Mouse (Mus musculus) thymus, postnatal 25 days (tissue): ENCODE results near the gene Ntmt1.
A peak's percentile ranks its signal among the peaks of the same experiment; 100 is the strongest.

Source experiments
- DNase-seq: peaks from one replicate; pipeline ENCODE4 v3.0.0; 2022

Ntmt1 gene

GRCm38 (mm10) chr2:30784078-30784994, 23.3 kb upstream of the Ntmt1 start:
- DNase-seq = peak; percentile 70

- DNase-seq = no peak
Measured at GRCm38 (mm10) chr2:30787466-30787865, 20.2 kb upstream of the Ntmt1 start.

GRCm38 (mm10) chr2:30792061-30792460, 15.6 kb upstream of the Ntmt1 start:
- DNase-seq = no peak

- DNase-seq = peak; percentile 94
Measured at GRCm38 (mm10) chr2:30794179-30795108, 13.2 kb upstream of the Ntmt1 start.

GRCm38 (mm10) chr2:30795271-30795888, 12.2 kb upstream of the Ntmt1 start:
- DNase-seq = no peak

GRCm38 (mm10) chr2:30795889-30796275, 11.7 kb upstream of the Ntmt1 start:
- DNase-seq = no peak

GRCm38 (mm10) chr2:30796382-30796781, 11.2 kb upstream of the Ntmt1 start:
- DNase-seq = peak; percentile 79

GRCm38 (mm10) chr2:30799456-30799855, 8.2 kb upstream of the Ntmt1 start:
- no peak for DNase-seq

- no peak for DNase-seq
Measured at GRCm38 (mm10) chr2:30800671-30801066, 7.0 kb upstream of the Ntmt1 start.

GRCm38 (mm10) chr2:30801067-30801852, 6.4 kb upstream of the Ntmt1 start:
- DNase-seq = peak; percentile 45

GRCm38 (mm10) chr2:30803604-30804003, 4.0 kb upstream of the Ntmt1 start, which contains the start of gene 1700001O22Rik:
Gene 1700001O22Rik, minus strand, starts transcription at chr2:30803661.
- DNase-seq = no peak

- no peak for DNase-seq
Measured at GRCm38 (mm10) chr2:30805983-30806382, 1.6 kb upstream of the Ntmt1 start.

GRCm38 (mm10) chr2:30807147-30807647, 429 bp upstream of the Ntmt1 start:
- DNase-seq = no peak

- no peak for DNase-seq
Measured at GRCm38 (mm10) chr2:30808296-30808655, 650 bp downstream of the Ntmt1 start.

- DNase-seq = no peak
Measured at GRCm38 (mm10) chr2:30809503-30809902, 1.9 kb downstream of the Ntmt1 start.

- DNase-seq = no peak
Measured at GRCm38 (mm10) chr2:30810573-30810972, 2.9 kb downstream of the Ntmt1 start.

GRCm38 (mm10) chr2:30816383-30816782, 8.8 kb downstream of the Ntmt1 start:
- no peak for DNase-seq

GRCm38 (mm10) chr2:30819873-30820272, 12.2 kb downstream of the Ntmt1 start:
- DNase-seq = no peak

GRCm38 (mm10) chr2:30821073-30821472, 13.4 kb downstream of the Ntmt1 start:
- DNase-seq = no peak

GRCm38 (mm10) chr2:30822460-30822859, 14.8 kb downstream of the Ntmt1 start:
- no peak for DNase-seq

GRCm38 (mm10) chr2:30823385-30824153, 15.9 kb downstream of the Ntmt1 start:
- DNase-seq = no peak
